Mouse (Mus musculus): ENCODE data around the gene Cfap46. TPM values are rescaled to one million over a fixed set of nuclear protein-coding genes. Genes with fewer than 3 reads are reported as not detected.

The Cfap46 gene
- polyA plus RNA-seq (2015; fragmentation: Nextera tagmentation; extraction: Ambion mirVana), result not detected in 2 replicates

DNA sequence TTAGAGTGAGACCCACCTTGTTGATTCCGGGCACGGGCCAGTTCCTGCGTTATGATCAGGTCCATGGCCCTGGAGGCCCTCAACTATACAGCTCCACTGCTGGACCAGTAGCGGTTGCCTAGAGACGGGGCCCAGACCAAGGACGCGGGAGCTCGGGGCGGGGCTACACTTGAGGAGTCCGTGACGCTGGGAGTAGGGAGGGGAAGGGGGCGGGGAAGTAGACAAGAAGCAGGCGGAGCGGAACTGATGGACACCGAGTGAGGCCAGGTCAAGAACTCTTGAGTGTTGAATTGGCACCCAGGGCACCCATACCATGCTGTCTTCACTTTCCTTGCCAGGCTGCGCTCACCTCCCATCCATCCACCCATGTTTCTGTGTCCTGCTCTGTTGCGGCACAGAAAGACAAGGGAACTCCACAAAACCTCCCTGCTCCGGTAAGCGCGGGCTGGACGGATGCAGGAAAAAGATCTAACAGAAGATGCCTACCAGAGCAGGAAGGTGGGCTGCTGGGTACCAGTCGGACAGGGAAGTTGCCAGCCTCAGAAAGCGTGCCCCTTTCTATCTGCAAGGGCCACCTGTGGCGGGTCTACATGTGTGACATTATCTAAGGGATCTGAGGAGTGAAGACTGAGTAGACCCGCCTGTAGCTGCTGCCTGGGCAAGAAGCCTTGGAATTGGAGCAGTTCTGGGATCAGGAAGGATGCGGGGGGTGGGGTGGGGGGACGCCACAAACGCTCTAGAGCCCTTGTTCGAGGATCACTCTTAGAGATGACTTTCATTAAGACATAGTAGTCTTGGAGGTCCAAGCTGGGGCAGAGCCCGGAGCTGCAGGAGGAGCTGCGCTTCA lies at the start of gene Cfap46:
Gene Cfap46 (minus strand): TSS at position 112 of the 847 bp plus-strand sequence.
- Histone ChIP-seq H3K27ac (ENCODE audit: low read length) (no peak within 1 kb of the TSS), H3K9ac (ENCODE audit: low read depth, low read length) (no peak within 1 kb of the TSS)
- under 1% methylated on average over 31 of the region's 31 CpGs for WGBS (ENCODE audit: insufficient replicate concordance)

DNA sequence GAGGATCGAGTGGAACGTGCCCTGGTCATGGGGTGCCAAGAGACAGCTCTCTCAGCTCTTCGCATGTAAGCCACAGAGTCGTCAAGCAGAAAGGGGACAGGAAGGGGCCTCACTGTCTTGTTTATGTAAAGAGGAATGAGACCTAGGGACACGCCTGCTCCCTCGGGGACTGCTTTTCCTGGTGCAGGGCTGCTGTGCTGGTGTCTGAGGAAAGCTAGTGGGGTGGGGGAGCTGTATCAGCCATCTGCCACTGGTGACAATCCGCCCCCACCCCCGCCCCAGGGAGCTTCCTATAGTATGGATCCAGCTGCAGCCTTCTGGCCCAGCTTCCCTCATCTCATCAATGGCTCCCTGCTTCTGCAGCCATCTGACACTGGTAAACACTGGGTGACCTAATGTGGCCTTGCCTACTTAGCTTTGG lies 47.7 kb upstream of the Cfap46 start:
- H3K4me3 ChIP-seq (ENCODE audit: low read depth, low read length), result no peak overlapping the region
- no peak overlapping the region for H3K4me2 ChIP-seq (ENCODE audit: low read depth, low read length)
- no peaks in the 10 kb centered on the region for H3K9me3 ChIP-seq (replicated peaks; ENCODE audit: control insufficient read depth, low read length)
- 14% methylated on average over 8 of the region's 8 CpGs for WGBS (ENCODE audit: insufficient replicate concordance)
- ATAC-seq (ENCODE audit: low read depth), result no peak
- H3K27ac ChIP-seq (ENCODE audit: low read length), result no peak overlapping the region
- H3K27me3 ChIP-seq (ENCODE audit: control insufficient read depth, insufficient read depth, low read depth, low read length), result no peaks in the 10 kb centered on the region
- no peak overlapping the region for H3K9ac ChIP-seq (ENCODE audit: low read depth, low read length)
- H3K4me1 ChIP-seq (ENCODE audit: control insufficient read depth, low read depth, low read length), result no peaks in the 10 kb centered on the region
- no peaks in the 10 kb centered on the region for H3K36me3 ChIP-seq (ENCODE audit: control insufficient read depth, insufficient read depth)

More for the DNA sequence above, at the start of gene Cfap46:
- Histone ChIP-seq H3K4me3 (ENCODE audit: low read depth, low read length) (peak within 1 kb of the TSS; percentile 53), H3K4me2 (ENCODE audit: low read depth, low read length) (peak within 1 kb of the TSS; percentile 65), H3K36me3 (ENCODE audit: control insufficient read depth, insufficient read depth) (no peaks in the 10 kb centered on the region), H3K4me1 (ENCODE audit: control insufficient read depth, low read depth, low read length) (peaks cover 5% of the 10 kb centered on the region), H3K27me3 (ENCODE audit: control insufficient read depth, insufficient read depth, low read depth, low read length) (no peaks in the 10 kb centered on the region), H3K9me3 (replicated peaks; ENCODE audit: control insufficient read depth, low read length) (no peaks in the 10 kb centered on the region)
- ATAC-seq (ENCODE audit: low read depth), result peak; percentile 64

- H3K4me1 ChIP-seq (ENCODE audit: control insufficient read depth, low read depth, low read length), result no peaks in the 10 kb centered on the region
- no peak for ATAC-seq (ENCODE audit: low read depth)
- H3K9ac ChIP-seq (ENCODE audit: low read depth, low read length), result no peak overlapping the region
- H3K36me3 ChIP-seq (ENCODE audit: control insufficient read depth, insufficient read depth), result no peaks in the 10 kb centered on the region
- H3K4me2 ChIP-seq (ENCODE audit: low read depth, low read length), result no peak overlapping the region
- H3K4me3 ChIP-seq (ENCODE audit: low read depth, low read length), result no peak overlapping the region
- H3K27me3 ChIP-seq (ENCODE audit: control insufficient read depth, insufficient read depth, low read depth, low read length), result no peaks in the 10 kb centered on the region
- H3K9me3 ChIP-seq (replicated peaks; ENCODE audit: control insufficient read depth, low read length), result no peaks in the 10 kb centered on the region
- no peak overlapping the region for H3K27ac ChIP-seq (ENCODE audit: low read length)
- WGBS (ENCODE audit: insufficient replicate concordance), result 26% methylated on average over 3 of the region's 3 CpGs
Observed at GRCm38 (mm10) chr7:139727072-139727471, 43.5 kb upstream of the Cfap46 start.

- no peak overlapping the region for H3K4me2 ChIP-seq (ENCODE audit: low read depth, low read length)
- H3K4me1 ChIP-seq (ENCODE audit: control insufficient read depth, low read depth, low read length), result no peaks in the 10 kb centered on the region
- no peak overlapping the region for H3K27ac ChIP-seq (ENCODE audit: low read length)
- H3K4me3 ChIP-seq (ENCODE audit: low read depth, low read length), result no peak overlapping the region
- no peaks in the 10 kb centered on the region for H3K9me3 ChIP-seq (replicated peaks; ENCODE audit: control insufficient read depth, low read length)
- no peaks in the 10 kb centered on the region for H3K27me3 ChIP-seq (ENCODE audit: control insufficient read depth, insufficient read depth, low read depth, low read length)
- H3K36me3 ChIP-seq (ENCODE audit: control insufficient read depth, insufficient read depth), result no peaks in the 10 kb centered on the region
- no peak overlapping the region for H3K9ac ChIP-seq (ENCODE audit: low read depth, low read length)
- 36% methylated on average over 1 of the region's 1 CpGs for WGBS (ENCODE audit: insufficient replicate concordance)
- ATAC-seq (ENCODE audit: low read depth), result no peak
Observed at GRCm38 (mm10) chr7:139725641-139726040, 42.0 kb upstream of the Cfap46 start.

DNA sequence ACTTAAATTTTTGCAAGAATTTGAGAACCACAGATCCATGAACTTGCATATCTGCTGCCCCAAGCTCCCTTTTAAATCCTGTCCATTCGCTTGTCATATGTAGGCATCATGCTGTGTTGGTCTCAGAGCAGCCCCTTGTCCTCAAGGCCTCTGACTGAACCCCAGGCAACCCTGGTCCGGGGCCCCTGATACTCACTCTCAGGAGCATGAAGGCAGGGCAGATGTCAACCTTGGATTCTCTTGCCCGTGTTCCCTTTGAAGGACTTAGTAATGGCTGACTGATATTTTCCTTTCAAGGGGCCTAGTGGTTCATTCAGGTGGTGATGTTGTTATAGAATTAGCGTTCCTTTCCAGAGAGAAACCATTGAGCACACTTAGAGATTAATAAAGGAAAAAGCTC lies 40.4 kb upstream of the Cfap46 start:
- no peaks in the 10 kb centered on the region for H3K4me1 ChIP-seq (ENCODE audit: control insufficient read depth, low read depth, low read length)
- no peaks in the 10 kb centered on the region for H3K9me3 ChIP-seq (replicated peaks; ENCODE audit: control insufficient read depth, low read length)
- no peaks in the 10 kb centered on the region for H3K36me3 ChIP-seq (ENCODE audit: control insufficient read depth, insufficient read depth)
- 55% methylated on average over 4 of the region's 4 CpGs for WGBS (ENCODE audit: insufficient replicate concordance)
- H3K9ac ChIP-seq (ENCODE audit: low read depth, low read length), result no peak overlapping the region
- no peak overlapping the region for H3K4me2 ChIP-seq (ENCODE audit: low read depth, low read length)
- ATAC-seq (ENCODE audit: low read depth), result no peak
- H3K27me3 ChIP-seq (ENCODE audit: control insufficient read depth, insufficient read depth, low read depth, low read length), result no peaks in the 10 kb centered on the region
- no peak overlapping the region for H3K4me3 ChIP-seq (ENCODE audit: low read depth, low read length)
- H3K27ac ChIP-seq (ENCODE audit: low read length), result no peak overlapping the region

DNA sequence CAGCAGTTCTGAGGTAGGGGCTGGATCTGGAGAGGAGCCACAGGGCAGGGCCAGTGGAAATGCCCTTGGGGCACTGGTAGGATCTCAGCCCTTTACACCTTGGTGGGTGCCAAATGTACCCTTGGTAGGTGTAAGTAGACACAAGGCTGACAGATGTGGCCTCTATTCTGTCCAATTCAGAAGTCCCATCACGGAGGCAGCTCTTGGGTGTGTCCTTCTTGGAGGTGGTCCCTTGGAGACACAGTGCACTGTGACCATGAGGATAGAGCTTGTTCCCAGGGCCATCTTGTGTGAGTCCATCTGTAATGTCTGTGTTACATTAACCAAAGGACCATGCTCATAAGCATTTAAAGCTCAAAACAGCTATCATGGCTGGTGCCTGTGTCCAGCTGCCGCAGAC lies 37.6 kb upstream of the Cfap46 start:
- H3K4me3 ChIP-seq (ENCODE audit: low read depth, low read length), result no peak overlapping the region
- H3K27ac ChIP-seq (ENCODE audit: low read length), result no peak overlapping the region
- WGBS (ENCODE audit: insufficient replicate concordance), result 79% methylated on average over 2 of the region's 2 CpGs
- no peak for ATAC-seq (ENCODE audit: low read depth)
- no peak overlapping the region for H3K9ac ChIP-seq (ENCODE audit: low read depth, low read length)
- no peaks in the 10 kb centered on the region for H3K36me3 ChIP-seq (ENCODE audit: control insufficient read depth, insufficient read depth)
- H3K27me3 ChIP-seq (ENCODE audit: control insufficient read depth, insufficient read depth, low read depth, low read length), result no peaks in the 10 kb centered on the region
- no peaks in the 10 kb centered on the region for H3K9me3 ChIP-seq (replicated peaks; ENCODE audit: control insufficient read depth, low read length)
- H3K4me2 ChIP-seq (ENCODE audit: low read depth, low read length), result no peak overlapping the region
- no peaks in the 10 kb centered on the region for H3K4me1 ChIP-seq (ENCODE audit: control insufficient read depth, low read depth, low read length)

DNA sequence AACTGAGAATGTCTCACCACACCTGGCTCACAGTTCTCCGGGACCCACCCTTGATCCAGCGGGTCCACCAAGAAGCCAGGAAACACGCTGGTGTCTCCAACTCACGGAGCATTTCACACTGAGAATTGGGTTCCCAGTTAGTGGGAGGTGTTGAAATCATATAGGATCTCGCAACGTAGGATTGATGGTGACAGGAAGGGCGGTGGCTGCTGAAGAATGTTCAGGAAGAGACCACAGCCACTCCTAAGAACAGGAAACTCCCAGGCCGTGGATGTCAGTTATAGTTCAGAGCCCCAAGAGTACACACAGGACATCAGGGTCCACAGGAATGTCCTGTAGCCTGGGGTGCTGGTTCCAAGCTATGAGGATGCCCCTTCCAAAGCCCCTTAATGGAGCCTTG lies 34.2 kb upstream of the Cfap46 start:
- Histone ChIP-seq H3K9ac (ENCODE audit: low read depth, low read length) (no peak overlapping the region), H3K27ac (ENCODE audit: low read length) (no peak overlapping the region), H3K9me3 (replicated peaks; ENCODE audit: control insufficient read depth, low read length) (no peaks in the 10 kb centered on the region), H3K27me3 (ENCODE audit: control insufficient read depth, insufficient read depth, low read depth, low read length) (no peaks in the 10 kb centered on the region), H3K4me3 (ENCODE audit: low read depth, low read length) (no peak overlapping the region), H3K4me1 (ENCODE audit: control insufficient read depth, low read depth, low read length) (no peaks in the 10 kb centered on the region), H3K36me3 (ENCODE audit: control insufficient read depth, insufficient read depth) (no peaks in the 10 kb centered on the region), H3K4me2 (ENCODE audit: low read depth, low read length) (no peak overlapping the region)
- no peak for ATAC-seq (ENCODE audit: low read depth)
- WGBS (ENCODE audit: insufficient replicate concordance), result 52% methylated on average over 8 of the region's 8 CpGs

- Histone ChIP-seq H3K4me1 (ENCODE audit: control insufficient read depth, low read depth, low read length) (no peaks in the 10 kb centered on the region), H3K27me3 (ENCODE audit: control insufficient read depth, insufficient read depth, low read depth, low read length) (no peaks in the 10 kb centered on the region; the same call in 1 of the 2 replicates), H3K4me2 (ENCODE audit: low read depth, low read length) (no peak overlapping the region), H3K36me3 (ENCODE audit: control insufficient read depth, insufficient read depth) (no peaks in the 10 kb centered on the region), H3K9me3 (replicated peaks; ENCODE audit: control insufficient read depth, low read length) (no peaks in the 10 kb centered on the region), H3K4me3 (ENCODE audit: low read depth, low read length) (no peak overlapping the region), H3K27ac (ENCODE audit: low read length) (no peak overlapping the region), H3K9ac (ENCODE audit: low read depth, low read length) (no peak overlapping the region)
- no peak for ATAC-seq (ENCODE audit: low read depth)
Observed at GRCm38 (mm10) chr7:139711821-139712220, 28.2 kb upstream of the Cfap46 start.

- ATAC-seq (ENCODE audit: low read depth), result no peak
- 40% methylated on average over 13 of the region's 13 CpGs for WGBS (ENCODE audit: insufficient replicate concordance)
- no peak overlapping the region for H3K27ac ChIP-seq (ENCODE audit: low read length)
- H3K36me3 ChIP-seq (ENCODE audit: control insufficient read depth, insufficient read depth), result no peaks in the 10 kb centered on the region
- no peak overlapping the region for H3K4me3 ChIP-seq (ENCODE audit: low read depth, low read length)
- H3K9ac ChIP-seq (ENCODE audit: low read depth, low read length), result no peak overlapping the region
- no peaks in the 10 kb centered on the region; the same call in 1 of the 2 replicates for H3K4me1 ChIP-seq (ENCODE audit: control insufficient read depth, low read depth, low read length)
- H3K9me3 ChIP-seq (replicated peaks; ENCODE audit: control insufficient read depth, low read length), result no peaks in the 10 kb centered on the region
- no peaks in the 10 kb centered on the region; the same call in 1 of the 2 replicates for H3K27me3 ChIP-seq (ENCODE audit: control insufficient read depth, insufficient read depth, low read depth, low read length)
- no peak overlapping the region for H3K4me2 ChIP-seq (ENCODE audit: low read depth, low read length)
Observed at GRCm38 (mm10) chr7:139706411-139707120, 22.9 kb upstream of the Cfap46 start.

Data from liver, embryonic 16.5 days (tissue).